Mouse (Mus musculus) heart, adult 11 months (tissue): Measurements from ENCODE around the gene Fam181b.

Experiments used
- DNase-seq: peaks from one replicate; pipeline ENCODE4 v3.0.0; 2022

Gene Fam181b

DNA sequence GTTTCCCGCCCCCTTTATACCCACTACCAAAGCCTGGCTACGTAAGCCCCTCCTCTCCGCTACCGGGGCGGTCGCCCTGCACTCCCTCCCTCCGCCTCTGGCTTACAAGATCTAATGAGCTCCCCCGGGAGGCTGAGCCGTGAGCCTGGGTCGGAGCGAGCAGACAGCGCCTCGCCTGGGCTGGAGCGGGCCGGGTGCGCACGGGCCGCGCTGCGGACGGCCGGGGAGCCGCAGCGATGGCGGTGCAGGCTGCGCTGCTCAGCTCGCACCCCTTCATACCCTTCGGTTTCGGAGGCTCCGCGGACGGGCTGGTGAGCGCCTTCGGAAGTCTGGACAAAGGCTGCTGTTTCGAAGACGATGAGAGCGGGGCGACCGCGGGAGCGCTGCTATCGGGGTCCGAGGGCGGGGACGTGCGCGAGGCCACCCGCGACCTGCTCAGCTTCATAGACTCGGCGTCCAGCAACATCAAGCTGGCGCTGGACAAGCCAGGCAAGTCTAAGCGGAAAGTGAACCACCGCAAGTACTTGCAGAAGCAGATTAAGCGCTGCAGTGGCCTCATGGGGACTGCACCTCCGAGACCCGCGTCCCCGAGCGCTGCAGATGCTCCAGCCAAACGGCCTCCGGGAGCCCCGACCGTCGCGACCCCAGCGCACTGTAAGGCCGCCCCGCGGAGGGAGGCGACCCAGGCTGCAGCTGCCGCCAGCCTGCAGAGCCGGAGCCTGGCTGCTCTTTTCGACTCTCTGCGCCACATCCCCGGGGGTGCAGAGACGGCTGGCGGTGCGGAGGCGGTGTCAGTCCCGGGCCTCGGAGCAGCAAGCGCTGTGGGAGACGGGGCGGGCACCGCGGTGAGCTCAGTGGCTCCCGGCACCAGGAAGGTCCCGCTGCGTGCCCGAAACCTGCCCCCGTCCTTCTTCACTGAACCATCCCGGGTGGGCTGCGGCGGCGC lies at the start of gene Fam181b:
Gene Fam181b (plus strand): TSS at position 81 of the 946 bp plus-strand sequence.
- DNase-seq: peak; percentile 98

DNA sequence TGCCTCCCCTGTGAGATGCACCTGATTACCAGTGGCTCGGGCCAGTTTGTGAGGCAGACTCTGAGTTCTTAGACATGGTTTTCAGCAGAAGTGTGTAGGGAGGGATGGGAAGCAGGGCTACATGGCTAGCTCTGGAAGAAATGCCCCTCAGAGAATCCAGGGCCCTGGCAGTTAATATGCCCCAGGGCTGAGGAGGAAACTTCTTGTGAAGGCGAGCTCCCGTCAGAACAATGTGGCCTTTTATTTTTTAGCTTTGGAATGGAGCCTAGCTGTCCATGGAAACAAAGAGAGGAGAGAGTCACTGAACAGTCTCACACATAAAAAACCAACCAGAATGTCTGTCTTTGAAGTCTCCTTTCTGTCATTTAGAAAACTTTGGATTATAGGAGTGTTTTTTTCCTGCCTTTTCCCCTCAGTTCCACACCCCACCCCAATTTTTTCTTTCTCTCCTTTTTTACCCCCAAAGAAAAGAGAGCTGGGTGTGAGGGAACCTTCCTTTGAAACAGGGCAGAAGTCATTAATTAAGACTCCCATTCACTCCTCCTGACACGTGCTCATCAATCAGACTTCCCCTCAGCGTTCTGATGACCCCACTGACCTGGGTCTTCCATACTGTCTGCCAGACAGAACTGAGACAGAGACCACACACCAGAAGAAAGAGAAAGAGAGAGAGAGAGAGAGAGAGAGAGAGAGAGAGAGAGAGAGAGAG lies 41.7 kb upstream of the Fam181b start:
- DNase-seq: no peak

GRCm38 (mm10) chr7:93038472-93038828 lies 41.2 kb upstream of the Fam181b start:
- no peak for DNase-seq

- no peak for DNase-seq
Observed at GRCm38 (mm10) chr7:93039542-93039941, 40.1 kb upstream of the Fam181b start.

DNA sequence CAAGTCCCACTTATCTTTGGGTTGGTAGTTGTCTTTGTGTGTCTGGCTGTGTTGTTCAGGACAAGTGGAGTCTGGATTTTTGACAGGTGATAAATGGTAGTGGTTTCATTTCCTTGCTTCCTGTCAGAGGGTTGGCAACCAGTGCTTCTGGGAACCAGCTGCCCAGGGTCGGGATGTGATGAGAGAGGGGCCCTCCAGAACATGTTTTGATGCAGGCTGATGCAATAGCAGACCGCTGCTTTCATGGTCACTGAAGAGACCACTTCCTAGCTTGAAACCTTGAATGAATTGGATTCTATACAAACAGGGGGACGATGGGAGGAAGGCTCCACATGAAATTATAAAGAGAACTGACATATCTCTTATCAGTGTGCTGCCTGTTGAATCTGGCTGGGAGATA lies 35.3 kb upstream of the Fam181b start:
- DNase-seq: no peak

DNA sequence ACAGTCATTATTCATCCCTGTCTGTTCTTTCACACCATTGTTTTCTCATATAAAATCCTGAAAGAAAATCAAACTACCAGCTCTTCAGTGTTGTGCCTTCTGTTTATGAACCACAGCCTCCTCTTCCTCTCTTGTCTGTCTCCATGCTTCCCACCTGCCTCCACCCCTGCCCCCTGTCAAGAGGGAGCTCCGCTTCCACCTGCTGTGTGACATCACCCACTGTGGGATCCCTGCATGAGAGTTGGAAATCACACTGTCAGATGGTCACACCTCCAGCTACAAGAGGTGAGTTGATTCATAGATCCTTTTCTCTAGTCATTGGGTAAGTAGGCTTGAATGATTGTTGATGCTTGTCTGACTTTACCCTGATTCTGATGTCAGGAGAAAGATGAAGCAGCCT lies 34.9 kb upstream of the Fam181b start:
- no peak for DNase-seq

GRCm38 (mm10) chr7:93060831-93061230 lies 18.8 kb upstream of the Fam181b start:
- DNase-seq: no peak

DNA sequence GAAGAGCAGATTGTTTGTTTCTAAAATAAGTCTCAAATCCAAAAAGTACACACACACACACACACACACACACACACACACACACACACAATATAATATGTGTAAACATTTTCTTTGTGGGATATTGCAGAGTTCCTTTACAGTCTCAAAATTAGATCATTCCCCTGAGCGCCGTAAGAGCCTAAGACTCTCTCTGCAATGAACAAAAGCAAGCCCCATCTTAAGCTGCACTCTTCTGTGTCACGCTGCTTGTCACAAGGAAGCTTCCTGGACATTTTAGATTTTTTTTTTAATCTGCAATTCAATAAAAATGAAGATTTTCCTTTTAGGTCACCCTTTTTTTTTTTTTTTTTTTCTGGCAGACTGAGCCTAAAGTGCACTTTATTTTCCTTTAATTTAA lies 17.9 kb upstream of the Fam181b start:
- DNase-seq: no peak

- no peak for DNase-seq
Observed at GRCm38 (mm10) chr7:93062189-93062588, 17.5 kb upstream of the Fam181b start.

DNA sequence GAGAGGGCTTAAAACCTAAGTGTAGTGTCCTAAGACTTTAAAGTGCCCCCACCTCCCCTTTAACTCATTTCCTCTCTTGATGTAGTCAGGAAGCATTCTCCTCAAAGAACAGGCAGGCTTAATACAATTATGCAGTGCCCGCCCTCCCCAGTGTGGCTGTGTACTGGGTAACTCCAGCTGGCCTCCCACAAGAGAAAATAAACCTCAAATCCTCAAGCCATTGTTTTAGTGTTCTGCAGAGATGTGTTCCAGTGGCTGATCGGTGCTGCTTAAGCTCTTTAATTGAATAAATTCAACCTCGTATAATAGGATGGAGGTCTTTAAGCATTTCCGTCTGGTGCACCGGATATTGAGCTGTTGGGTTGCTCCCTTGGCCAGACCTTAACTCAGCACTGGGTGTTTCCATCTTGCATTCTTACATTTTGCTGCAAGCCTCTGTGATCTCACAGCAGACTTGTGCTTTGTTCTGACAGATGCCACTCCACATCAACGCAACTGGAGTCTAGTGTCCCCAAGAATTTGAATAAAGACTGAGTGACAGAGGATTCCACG lies 12.1 kb upstream of the Fam181b start:
- no peak for DNase-seq

DNA sequence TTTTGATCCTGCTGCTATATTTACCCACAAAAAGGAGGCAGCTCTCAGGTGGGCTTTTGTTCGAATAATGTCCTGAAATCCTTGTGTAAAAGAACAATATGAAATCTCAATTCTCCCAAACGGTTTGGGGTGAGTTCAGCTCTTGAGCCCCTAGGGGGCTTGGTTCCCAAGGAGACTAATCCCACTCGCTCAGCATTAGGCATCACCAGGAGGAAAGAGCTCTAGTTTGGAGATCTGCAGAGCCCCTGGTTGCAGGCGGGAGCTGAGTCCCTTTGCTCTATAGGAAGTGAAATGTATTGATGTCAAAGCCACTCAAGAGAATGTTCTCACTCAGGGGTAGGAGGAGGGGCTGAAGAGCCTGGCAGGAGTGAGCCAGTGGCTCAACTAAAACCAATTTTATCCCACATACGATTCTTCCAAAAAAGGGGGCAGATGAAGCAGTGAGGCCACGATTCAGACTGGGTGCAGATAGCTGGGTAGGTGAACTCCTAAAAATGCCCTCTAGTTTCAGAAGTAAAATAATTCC lies 3.2 kb upstream of the Fam181b start:
- no peak for DNase-seq

- DNase-seq: no peak
Observed at GRCm38 (mm10) chr7:93079420-93079784, 263 bp upstream of the Fam181b start.

DNA sequence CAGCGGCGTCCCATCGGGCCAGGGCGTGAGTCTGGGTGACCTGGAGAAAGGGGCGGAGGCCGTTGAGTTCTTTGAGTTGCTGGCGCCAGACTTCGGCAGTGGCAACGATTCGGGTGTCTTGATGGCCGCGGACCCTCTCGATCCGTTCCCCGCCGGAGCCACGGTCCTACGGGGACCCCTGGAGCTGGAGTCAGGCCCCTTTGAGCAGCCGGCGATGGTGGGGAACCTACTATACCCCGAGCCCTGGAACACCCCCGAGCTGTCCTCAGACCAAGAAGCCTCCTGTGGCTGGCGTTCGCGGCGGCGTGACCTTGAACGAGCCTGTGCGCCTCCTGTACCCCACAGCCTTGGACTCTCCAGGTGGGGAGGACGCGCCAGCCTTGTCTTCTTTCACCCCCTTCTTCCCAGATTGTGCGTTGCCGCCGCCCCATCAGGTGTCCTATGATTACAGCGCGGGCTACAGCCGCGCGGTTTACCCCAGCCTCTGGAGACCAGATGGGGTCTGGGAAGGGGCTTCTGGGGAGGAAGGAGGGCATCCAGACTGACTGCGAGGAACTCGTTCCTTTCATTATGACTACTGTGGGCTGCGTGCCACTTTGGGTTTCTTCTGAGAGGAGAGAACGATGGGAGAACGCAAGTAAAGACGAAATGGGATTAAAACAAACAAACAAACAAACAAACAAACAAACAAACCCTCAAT lies 1.2 kb downstream of the Fam181b start:
- peak; percentile 90 for DNase-seq

GRCm38 (mm10) chr7:93093371-93094058 lies 13.8 kb downstream of the Fam181b start:
- peak; percentile 98 for DNase-seq

DNA sequence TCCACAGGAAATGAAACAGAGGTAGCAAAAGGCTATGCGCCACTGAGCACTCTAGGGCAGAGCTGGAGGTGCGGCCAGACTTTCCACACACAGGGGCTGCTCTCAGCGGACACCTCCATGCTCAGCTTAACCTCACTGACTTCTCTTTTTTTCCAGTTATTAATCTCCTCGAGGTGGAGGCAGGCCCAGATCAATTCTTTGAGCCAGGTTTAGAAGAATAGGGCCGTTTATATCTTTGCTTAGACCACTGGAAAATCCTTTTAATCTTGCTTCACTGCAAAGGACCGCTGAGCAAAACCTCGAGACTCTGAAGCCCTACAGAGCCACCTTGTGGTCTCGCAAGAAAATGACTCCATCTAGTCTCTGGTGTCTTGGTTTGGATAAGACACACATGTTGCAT lies 15.8 kb downstream of the Fam181b start:
- no peak for DNase-seq

GRCm38 (mm10) chr7:93104776-93105340 lies 25.2 kb downstream of the Fam181b start:
- no peak for DNase-seq

- DNase-seq: no peak
Observed at GRCm38 (mm10) chr7:93110370-93110965, 30.8 kb downstream of the Fam181b start.

- no peak for DNase-seq
Observed at GRCm38 (mm10) chr7:93111056-93111455, 31.4 kb downstream of the Fam181b start.

DNA sequence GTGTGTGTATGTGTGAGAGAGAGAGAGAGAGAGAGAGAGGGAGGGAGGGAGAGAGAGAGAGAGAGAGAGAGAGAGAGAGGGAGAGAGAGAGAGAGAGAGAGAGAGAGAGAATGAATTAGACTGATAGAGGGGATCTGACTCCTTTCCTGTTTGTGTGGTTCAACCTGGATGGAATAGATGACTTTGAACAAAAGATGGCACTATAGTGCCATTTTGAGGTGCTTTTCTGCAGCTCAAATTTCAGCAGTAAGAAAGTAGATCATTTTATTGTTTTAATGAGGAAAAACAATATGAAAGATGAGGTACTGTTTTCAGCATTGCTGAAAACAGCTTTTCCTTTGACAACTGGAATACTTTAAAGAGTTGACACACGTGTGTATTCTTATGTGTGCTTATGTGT lies 37.9 kb downstream of the Fam181b start:
- DNase-seq: no peak

DNA sequence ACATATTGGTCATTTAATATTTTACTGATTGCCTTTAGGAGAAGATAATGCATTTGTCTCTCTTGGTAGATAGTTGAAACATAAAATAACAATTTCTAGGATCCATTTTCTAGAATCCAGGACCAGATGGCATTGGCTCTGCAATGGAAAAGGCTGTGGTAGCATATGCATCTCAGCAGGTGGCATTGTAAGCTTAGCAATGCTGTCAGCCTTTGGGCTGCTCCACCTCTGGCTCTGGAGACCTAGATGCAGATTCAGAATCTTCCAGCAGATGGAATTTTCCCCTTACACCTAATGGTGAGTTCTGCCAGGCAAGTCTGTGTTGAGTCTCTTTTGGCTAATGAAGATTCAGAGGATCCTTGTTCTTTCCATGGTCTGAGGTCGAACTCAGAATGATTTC lies 44.3 kb downstream of the Fam181b start:
- DNase-seq: no peak
